Mouse (Mus musculus): ENCODE results near the gene Pinlyp. TPM values are rescaled to one million over a fixed set of nuclear protein-coding genes. Genes with fewer than 3 reads are reported as not detected.

Pinlyp gene
- total and polyA plus RNA-seq, 3 experiments = not detected

DNA sequence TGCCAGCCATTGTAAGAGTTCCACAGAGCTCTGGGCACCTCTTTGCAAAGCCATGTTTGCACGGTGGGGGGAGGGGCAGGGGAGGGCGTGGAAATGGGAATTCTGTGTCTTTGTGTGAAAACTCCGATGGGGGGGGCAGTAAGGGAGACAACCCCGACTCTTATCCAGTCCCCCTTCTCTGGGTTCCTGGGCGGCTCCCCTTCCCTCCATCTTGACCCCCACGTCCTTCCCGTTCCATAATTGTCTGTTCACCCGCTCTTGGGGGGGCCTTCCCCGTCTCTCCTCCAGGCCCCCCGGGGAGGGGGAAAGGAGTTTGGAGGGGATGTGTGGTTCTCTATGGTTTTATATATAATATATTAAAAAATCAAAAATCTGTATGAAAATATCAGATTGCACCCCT is 41.9 kb downstream of the Pinlyp start:
- DNase-seq = no peak
- no peak overlapping the region for H3K27ac ChIP-seq
- peaks cover 8% of the 10 kb centered on the region for H3K27me3 ChIP-seq (ENCODE audit: control insufficient read depth, insufficient read depth, low read length)
- no peak overlapping the region for H3K4me3 ChIP-seq
- intact Hi-C loops (cut with DNase I) = no loop called here
- TF ChIP-seq CTCF (IDR thresholded peaks at IDR 0.05) = no peak
- no peak for TF ChIP-seq POLR2A (IDR thresholded peaks at IDR 0.05; ENCODE audit: insufficient read depth, low read depth, low read length)
- no peak for TF ChIP-seq EP300 (IDR thresholded peaks at IDR 0.05; ENCODE audit: insufficient read depth, low read depth, low read length)
- no peak overlapping the region for H3K9ac ChIP-seq (ENCODE audit: low read depth, low read length)
- 14% methylated on average over 8 of the region's 10 CpGs for WGBS
- H3K79me2 ChIP-seq (replicated peaks; ENCODE audit: control insufficient read depth, insufficient read depth, low read length) = no peaks in the 10 kb centered on the region
- H3K36me3 ChIP-seq (ENCODE audit: control insufficient read depth, insufficient read depth, low read length) = no peaks in the 10 kb centered on the region
- 0 out of 2 replicates have a peak, but pooled peaks cover 1% of the 10 kb centered on the region for H3K4me1 ChIP-seq (ENCODE audit: control insufficient read depth, insufficient read depth, low read length)

DNA sequence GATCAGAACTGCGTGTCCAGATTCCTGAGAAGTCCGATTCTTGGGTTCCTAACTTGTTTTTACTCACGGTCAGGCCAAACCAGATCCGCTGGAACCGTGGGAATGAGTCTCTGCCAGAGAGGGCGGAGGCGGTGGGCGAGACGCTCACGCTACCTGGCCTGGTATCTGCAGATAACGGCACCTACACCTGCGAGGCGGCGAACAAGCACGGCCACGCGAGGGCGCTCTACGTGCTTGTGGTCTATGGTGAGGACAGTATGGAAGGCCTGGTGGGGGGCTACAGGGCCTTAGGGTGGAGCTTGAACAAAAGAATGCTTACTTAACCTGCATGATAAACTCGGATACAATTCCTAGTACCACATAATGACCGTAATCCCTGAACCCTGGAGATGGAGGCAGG is 44.4 kb downstream of the Pinlyp start:
- H3K4me3 ChIP-seq = no peak overlapping the region
- 40% methylated on average over 21 of the region's 21 CpGs for WGBS
- no peak for DNase-seq
- H3K79me2 ChIP-seq (replicated peaks; ENCODE audit: control insufficient read depth, insufficient read depth, low read length) = no peaks in the 10 kb centered on the region
- peak; percentile 53 for TF ChIP-seq CTCF (IDR thresholded peaks at IDR 0.05)
- TF ChIP-seq EP300 (IDR thresholded peaks at IDR 0.05; ENCODE audit: insufficient read depth, low read depth, low read length) = no peak
- no peaks in the 10 kb centered on the region for H3K36me3 ChIP-seq (ENCODE audit: control insufficient read depth, insufficient read depth, low read length)
- no peak overlapping the region for H3K9ac ChIP-seq (ENCODE audit: low read depth, low read length)
- no peak overlapping the region for H3K27ac ChIP-seq
- no peaks in the 10 kb centered on the region for H3K4me1 ChIP-seq (ENCODE audit: control insufficient read depth, insufficient read depth, low read length)
- peaks cover 8% of the 10 kb centered on the region for H3K27me3 ChIP-seq (ENCODE audit: control insufficient read depth, insufficient read depth, low read length)
- intact Hi-C loops (cut with DNase I) = no loop called here

DNA sequence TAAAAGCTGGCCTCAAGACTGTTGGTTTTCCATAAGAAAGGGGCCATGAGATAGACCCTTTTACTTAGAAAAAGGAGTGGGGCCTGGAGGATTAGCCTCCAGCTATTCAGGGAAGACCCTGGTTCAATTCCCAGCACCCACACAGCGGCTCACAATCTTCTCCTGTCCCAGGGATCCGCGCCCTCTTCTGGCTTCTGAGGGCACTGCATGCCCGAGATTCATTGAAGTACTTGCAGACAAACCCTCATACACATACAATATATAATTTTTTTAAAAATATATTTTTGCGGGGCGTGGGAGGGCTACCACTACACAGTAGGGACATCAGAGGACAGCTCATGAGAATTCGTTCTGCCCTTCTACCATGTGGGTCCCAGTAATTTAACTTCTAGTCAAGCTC is 45.0 kb downstream of the Pinlyp start:
- no peak for DNase-seq
- peaks cover 8% of the 10 kb centered on the region for H3K27me3 ChIP-seq (ENCODE audit: control insufficient read depth, insufficient read depth, low read length)
- no peaks in the 10 kb centered on the region for H3K36me3 ChIP-seq (ENCODE audit: control insufficient read depth, insufficient read depth, low read length)
- H3K4me1 ChIP-seq (ENCODE audit: control insufficient read depth, insufficient read depth, low read length) = no peaks in the 10 kb centered on the region
- 26% methylated on average over 7 of the region's 7 CpGs for WGBS
- H3K27ac ChIP-seq = no peak overlapping the region
- H3K4me3 ChIP-seq = no peak overlapping the region
- H3K9ac ChIP-seq (ENCODE audit: low read depth, low read length) = no peak overlapping the region
- no peaks in the 10 kb centered on the region for H3K79me2 ChIP-seq (replicated peaks; ENCODE audit: control insufficient read depth, insufficient read depth, low read length)
- intact Hi-C loops (cut with DNase I) = no loop called here
- no peak for TF ChIP-seq EP300 (IDR thresholded peaks at IDR 0.05; ENCODE audit: insufficient read depth, low read depth, low read length)
- TF ChIP-seq CTCF (IDR thresholded peaks at IDR 0.05) = peak; percentile 59

DNA sequence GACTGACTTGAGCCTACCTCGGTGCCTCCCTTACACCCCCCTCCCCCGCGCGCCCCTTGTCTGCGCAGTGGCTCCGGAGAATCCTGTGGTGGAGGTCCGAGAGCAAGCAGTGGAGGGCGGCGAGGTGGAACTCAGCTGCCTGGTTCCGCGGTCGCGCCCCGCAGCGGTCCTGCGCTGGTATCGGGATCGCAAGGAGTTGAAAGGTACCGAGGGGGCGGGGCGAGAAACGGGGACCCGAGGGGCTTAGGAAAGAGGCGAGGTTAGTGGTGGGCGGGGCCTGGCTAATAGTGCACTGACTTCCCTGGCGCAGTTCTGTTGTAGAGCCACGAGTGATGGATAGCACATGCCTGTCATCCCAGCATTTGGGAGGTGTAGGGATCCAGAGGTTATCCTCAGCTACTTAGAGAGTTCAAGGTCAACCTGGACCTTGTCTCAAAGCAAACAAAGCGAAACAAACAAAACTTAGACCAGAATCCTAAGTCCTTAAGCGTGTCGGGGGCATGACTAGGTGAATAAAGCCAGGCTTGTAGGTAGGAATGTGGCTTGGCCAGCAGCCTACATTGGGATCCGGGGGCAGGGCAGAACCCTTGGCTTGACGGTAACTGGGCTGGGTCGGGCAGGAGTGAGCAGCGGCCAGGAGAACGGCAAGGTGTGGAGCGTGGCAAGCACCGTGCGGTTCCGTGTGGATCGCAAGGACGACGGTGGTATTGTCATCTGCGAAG is 45.9 kb downstream of the Pinlyp start:
- H3K27me3 ChIP-seq (ENCODE audit: control insufficient read depth, insufficient read depth, low read length) = peaks cover 8% of the 10 kb centered on the region
- TF ChIP-seq CTCF (IDR thresholded peaks at IDR 0.05) = no peak
- TF ChIP-seq EP300 (IDR thresholded peaks at IDR 0.05; ENCODE audit: insufficient read depth, low read depth, low read length) = no peak
- no peak for TF ChIP-seq POLR2A (IDR thresholded peaks at IDR 0.05; ENCODE audit: insufficient read depth, low read depth, low read length)

More for the DNA sequence above, 45.9 kb downstream of the Pinlyp start:
- Histone ChIP-seq H3K4me1 (ENCODE audit: control insufficient read depth, insufficient read depth, low read length) (no peaks in the 10 kb centered on the region), H3K9ac (ENCODE audit: low read depth, low read length) (no peak overlapping the region), H3K27ac (no peak overlapping the region), H3K36me3 (ENCODE audit: control insufficient read depth, insufficient read depth, low read length) (no peaks in the 10 kb centered on the region), H3K79me2 (replicated peaks; ENCODE audit: control insufficient read depth, insufficient read depth, low read length) (no peaks in the 10 kb centered on the region), H3K4me3 (no peak overlapping the region)
- intact Hi-C loops (cut with DNase I) = no loop called here
- 11% methylated on average over 43 of the region's 43 CpGs for WGBS
- no peak for DNase-seq

Other genes starting within 250 kb of the Pinlyp start
- 1 to 10 TPM; 2.7 to 3.3 TPM for gene Zfp61, start 244.9 kb downstream of the Pinlyp start, total RNA-seq (2021)
- gene Zfp61, start 244.9 kb downstream of the Pinlyp start, polyA plus RNA-seq (2012; rRNA removed) = 2.7 and 5.3 TPM in 2 replicates
- gene Zfp94, start 229.5 kb downstream of the Pinlyp start, total RNA-seq (2021) = 1 to 10 TPM; 1.9 to 2.7 TPM
- 3.4 and 3.8 TPM in 2 replicates for gene Zfp94, start 229.5 kb downstream of the Pinlyp start, polyA plus RNA-seq (2012; rRNA removed)
- gene Tescl, start 212.2 kb downstream of the Pinlyp start, total RNA-seq (2021) = not detected
- 0.35 and 0.66 TPM in 2 replicates for gene Tescl, start 212.2 kb downstream of the Pinlyp start, polyA plus RNA-seq (2012; rRNA removed)
- not detected for gene Lypd5, start 196.9 kb downstream of the Pinlyp start, total RNA-seq (2021)
- gene Lypd5, start 196.9 kb downstream of the Pinlyp start, polyA plus RNA-seq (2012; rRNA removed) = not detected in 2 replicates
- gene Kcnn4, start 175.9 kb downstream of the Pinlyp start, total RNA-seq (2021) = 1 to 10 TPM in 1 of 2 experiments, under 1 TPM in 1; 0.91 to 1.1 TPM
- 1.2 and 1.9 TPM in 2 replicates for gene Kcnn4, start 175.9 kb downstream of the Pinlyp start, polyA plus RNA-seq (2012; rRNA removed)
- 1 to 10 TPM; 5.9 to 6.6 TPM for gene Smg9, start 146.5 kb downstream of the Pinlyp start, total RNA-seq (2021)
- 19.2 and 21.4 TPM in 2 replicates for gene Smg9, start 146.5 kb downstream of the Pinlyp start, polyA plus RNA-seq (2012; rRNA removed)
- not detected for gene Irgc1, start 93.8 kb downstream of the Pinlyp start, total RNA-seq (2021)
- 0.67 and 0.88 TPM in 2 replicates for gene Irgc1, start 93.8 kb downstream of the Pinlyp start, polyA plus RNA-seq (2012; rRNA removed)
- gene Plaur, start 83.6 kb downstream of the Pinlyp start, total RNA-seq (2021) = 1 to 10 TPM; 3.3 to 3.6 TPM
- 4.2 and 5.0 TPM in 2 replicates for gene Plaur, start 83.6 kb downstream of the Pinlyp start, polyA plus RNA-seq (2012; rRNA removed)
- 10 to 100 TPM; 14.0 to 14.7 TPM for gene Cadm4, start 64.1 kb downstream of the Pinlyp start, total RNA-seq (2021)
- 17.0 and 20.4 TPM in 2 replicates for gene Cadm4, start 64.1 kb downstream of the Pinlyp start, polyA plus RNA-seq (2012; rRNA removed)
- 10 to 100 TPM; 14.5 to 14.9 TPM for gene Zfp428, start 39.1 kb downstream of the Pinlyp start, total RNA-seq (2021)
- 12.3 and 28.7 TPM in 2 replicates for gene Zfp428, start 39.1 kb downstream of the Pinlyp start, polyA plus RNA-seq (2012; rRNA removed)
- not detected for gene AC161166.1, start 33.7 kb downstream of the Pinlyp start, total RNA-seq (2021)
- 0.04 TPM in 1 of 2 replicates, not detected in the other for gene AC161166.1, start 33.7 kb downstream of the Pinlyp start, polyA plus RNA-seq (2012; rRNA removed)
- 10 to 100 TPM; 16.1 to 17.4 TPM for gene Irgq, start 15.4 kb downstream of the Pinlyp start, total RNA-seq (2021)
- gene Irgq, start 15.4 kb downstream of the Pinlyp start, polyA plus RNA-seq (2012; rRNA removed) = 12.9 and 20.7 TPM in 2 replicates
- 10 to 100 TPM; 25.0 to 25.6 TPM for gene Xrcc1, start 171 bp upstream of the Pinlyp start, total RNA-seq (2021)
- 21.8 and 25.5 TPM in 2 replicates for gene Xrcc1, start 171 bp upstream of the Pinlyp start, polyA plus RNA-seq (2012; rRNA removed)
- gene Ethe1, start 41.4 kb upstream of the Pinlyp start, total RNA-seq (2021) = 10 to 100 TPM; 53.2 to 65.2 TPM
- gene Ethe1, start 41.4 kb upstream of the Pinlyp start, polyA plus RNA-seq (2012; rRNA removed) = 50.4 and 57.3 TPM in 2 replicates
- under 1 TPM in 1 of 2 experiments, not detected in 1; 0.07 TPM for gene Zfp575, start 41.5 kb upstream of the Pinlyp start, total RNA-seq (2021)
- 0.08 TPM in 1 of 2 replicates, not detected in the other for gene Zfp575, start 41.5 kb upstream of the Pinlyp start, polyA plus RNA-seq (2012; rRNA removed)
- gene Phldb3, start 64.6 kb upstream of the Pinlyp start, total RNA-seq (2021) = under 1 TPM; 0.27 to 0.34 TPM
- 0.20 and 0.25 TPM in 2 replicates for gene Phldb3, start 64.6 kb upstream of the Pinlyp start, polyA plus RNA-seq (2012; rRNA removed)
- gene Lypd3, start 90.4 kb upstream of the Pinlyp start, total RNA-seq (2021) = not detected
- gene Lypd3, start 90.4 kb upstream of the Pinlyp start, polyA plus RNA-seq (2012; rRNA removed) = not detected in 2 replicates
- gene Tex101, start 130.6 kb upstream of the Pinlyp start, total RNA-seq (2021) = not detected
- 0.15 and 0.27 TPM in 2 replicates for gene Tex101, start 130.6 kb upstream of the Pinlyp start, polyA plus RNA-seq (2012; rRNA removed)
- not detected for gene BC049730, start 163.1 kb upstream of the Pinlyp start, total RNA-seq (2021)
- not detected in 2 replicates for gene BC049730, start 163.1 kb upstream of the Pinlyp start, polyA plus RNA-seq (2012; rRNA removed)
- gene Gm4763, start 180.8 kb upstream of the Pinlyp start, total RNA-seq (2021) = not detected
- not detected in 2 replicates for gene Gm4763, start 180.8 kb upstream of the Pinlyp start, polyA plus RNA-seq (2012; rRNA removed)
- under 1 TPM in 1 of 2 experiments, not detected in 1; 0.14 TPM for gene Cd177, start 214.2 kb upstream of the Pinlyp start, total RNA-seq (2021)
- 0.29 and 0.76 TPM in 2 replicates for gene Cd177, start 214.2 kb upstream of the Pinlyp start, polyA plus RNA-seq (2012; rRNA removed)
- not detected for gene Ceacam10, start 231.1 kb upstream of the Pinlyp start, total RNA-seq (2021)
- not detected in 2 replicates for gene Ceacam10, start 231.1 kb upstream of the Pinlyp start, polyA plus RNA-seq (2012; rRNA removed)

Data from heart, adult 2 months (tissue).